Mouse (Mus musculus): ENCODE measurements around the gene Tnni2. TPM values are rescaled to one million over a fixed set of nuclear protein-coding genes. Genes with fewer than 3 reads are reported as not detected.

The Tnni2 gene
- polyA plus RNA-seq, 1 experiment from 2014 or later: 20.6 TPM

- peaks cover 36% of the 10 kb centered on the region for H3K79me2 ChIP-seq (ENCODE audit: inconsistent target)
- H3K36me3 ChIP-seq (ENCODE audit: inconsistent target): no peaks in the 10 kb centered on the region
- peak overlapping the region; percentile 93 for H3K27ac ChIP-seq
- no peak overlapping the region for H3K4me3 ChIP-seq (ENCODE audit: inconsistent target)
- 96% methylated on average over 2 of the region's 2 CpGs for WGBS (ENCODE audit: missing documents)
Measured at GRCm38 (mm10) chr7:142459299-142459691, 17.7 kb downstream of the Tnni2 start.

GRCm38 (mm10) chr7:142460636-142461077 lies 19.0 kb downstream of the Tnni2 start, which contains the start of gene Lsp1:
Gene Lsp1 (plus strand): TSS chr7:142460809.
- WGBS (ENCODE audit: missing documents): 10% methylated on average over 7 of the region's 7 CpGs
- Histone ChIP-seq H3K36me3 (ENCODE audit: inconsistent target) (no peaks in the 10 kb centered on the region), H3K79me2 (ENCODE audit: inconsistent target) (peaks cover 50% of the 10 kb centered on the region), H3K4me3 (ENCODE audit: inconsistent target) (peak within 1 kb of the TSS; percentile 48), H3K27ac (peak within 1 kb of the TSS; percentile 93)

- peaks cover 57% of the 10 kb centered on the region for H3K79me2 ChIP-seq (ENCODE audit: inconsistent target)
- 21% methylated on average over 2 of the region's 2 CpGs for WGBS (ENCODE audit: missing documents)
- H3K4me3 ChIP-seq (ENCODE audit: inconsistent target): peak overlapping the region; percentile 48
- no peaks in the 10 kb centered on the region for H3K36me3 ChIP-seq (ENCODE audit: inconsistent target)
- H3K27ac ChIP-seq: peak overlapping the region; percentile 93
Measured at GRCm38 (mm10) chr7:142461446-142461845, 19.8 kb downstream of the Tnni2 start.

- peak overlapping the region; percentile 48 for H3K4me3 ChIP-seq (ENCODE audit: inconsistent target)
- peaks cover 65% of the 10 kb centered on the region for H3K79me2 ChIP-seq (ENCODE audit: inconsistent target)
- 26% methylated on average over 6 of the region's 6 CpGs for WGBS (ENCODE audit: missing documents)
- peak overlapping the region; percentile 93 for H3K27ac ChIP-seq
- H3K36me3 ChIP-seq (ENCODE audit: inconsistent target): no peaks in the 10 kb centered on the region
Measured at GRCm38 (mm10) chr7:142462190-142462589, 20.6 kb downstream of the Tnni2 start.

- H3K4me3 ChIP-seq (ENCODE audit: inconsistent target): peak overlapping the region; percentile 48
- H3K36me3 ChIP-seq (ENCODE audit: inconsistent target): no peaks in the 10 kb centered on the region
- peaks cover 69% of the 10 kb centered on the region for H3K79me2 ChIP-seq (ENCODE audit: inconsistent target)
- whole genome bisulfite sequencing (ENCODE audit: missing documents): 19% methylated on average over 4 of the region's 4 CpGs
- H3K27ac ChIP-seq: peak overlapping the region; percentile 93
Measured at GRCm38 (mm10) chr7:142462594-142463078, 21.0 kb downstream of the Tnni2 start.

- no peak overlapping the region for H3K4me3 ChIP-seq (ENCODE audit: inconsistent target)
- H3K27ac ChIP-seq: peak overlapping the region; percentile 27
- WGBS (ENCODE audit: missing documents): 84% methylated on average over 7 of the region's 7 CpGs
- H3K36me3 ChIP-seq (ENCODE audit: inconsistent target): no peaks in the 10 kb centered on the region
- peaks cover 99% of the 10 kb centered on the region for H3K79me2 ChIP-seq (ENCODE audit: inconsistent target)
Measured at GRCm38 (mm10) chr7:142470171-142470691, 28.6 kb downstream of the Tnni2 start.

GRCm38 (mm10) chr7:142470808-142471413 lies 29.3 kb downstream of the Tnni2 start:
- H3K4me3 ChIP-seq (ENCODE audit: inconsistent target): no peak overlapping the region
- no peaks in the 10 kb centered on the region for H3K36me3 ChIP-seq (ENCODE audit: inconsistent target)
- peaks cover 99% of the 10 kb centered on the region for H3K79me2 ChIP-seq (ENCODE audit: inconsistent target)
- WGBS (ENCODE audit: missing documents): 52% methylated on average over 4 of the region's 4 CpGs
- peak overlapping the region; percentile 27 for H3K27ac ChIP-seq

- no peaks in the 10 kb centered on the region for H3K36me3 ChIP-seq (ENCODE audit: inconsistent target)
- peaks cover 99% of the 10 kb centered on the region for H3K79me2 ChIP-seq (ENCODE audit: inconsistent target)
- H3K27ac ChIP-seq: no peak overlapping the region
- H3K4me3 ChIP-seq (ENCODE audit: inconsistent target): no peak overlapping the region
- WGBS (ENCODE audit: missing documents): 84% methylated on average over 5 of the region's 6 CpGs
Measured at GRCm38 (mm10) chr7:142471414-142471861, 29.8 kb downstream of the Tnni2 start.

GRCm38 (mm10) chr7:142471884-142472570 lies 30.4 kb downstream of the Tnni2 start:
- Histone ChIP-seq H3K79me2 (ENCODE audit: inconsistent target) (peaks cover 99% of the 10 kb centered on the region), H3K27ac (no peak overlapping the region), H3K36me3 (ENCODE audit: inconsistent target) (no peaks in the 10 kb centered on the region), H3K4me3 (ENCODE audit: inconsistent target) (no peak overlapping the region)
- 69% methylated on average over 15 of the region's 15 CpGs for WGBS (ENCODE audit: missing documents)

- H3K36me3 ChIP-seq (ENCODE audit: inconsistent target): no peaks in the 10 kb centered on the region
- no peak overlapping the region for H3K27ac ChIP-seq
- no peak overlapping the region for H3K4me3 ChIP-seq (ENCODE audit: inconsistent target)
- H3K79me2 ChIP-seq (ENCODE audit: inconsistent target): peaks cover 99% of the 10 kb centered on the region
- WGBS (ENCODE audit: missing documents): 98% methylated on average over 4 of the region's 4 CpGs
Measured at GRCm38 (mm10) chr7:142472936-142473335, 31.3 kb downstream of the Tnni2 start.

- Histone ChIP-seq H3K79me2 (ENCODE audit: inconsistent target) (peaks cover 99% of the 10 kb centered on the region), H3K27ac (no peak overlapping the region), H3K4me3 (ENCODE audit: inconsistent target) (no peak overlapping the region), H3K36me3 (ENCODE audit: inconsistent target) (no peaks in the 10 kb centered on the region)
- 96% methylated on average over 2 of the region's 2 CpGs for WGBS (ENCODE audit: missing documents)
Measured at GRCm38 (mm10) chr7:142473476-142473875, 31.9 kb downstream of the Tnni2 start.

GRCm38 (mm10) chr7:142474799-142475198 lies 33.2 kb downstream of the Tnni2 start:
- Histone ChIP-seq H3K27ac (no peak overlapping the region), H3K36me3 (ENCODE audit: inconsistent target) (no peaks in the 10 kb centered on the region)
- 99% methylated on average over 8 of the region's 14 CpGs for WGBS (ENCODE audit: missing documents)

GRCm38 (mm10) chr7:142475641-142476040 lies 34.0 kb downstream of the Tnni2 start:
- 90% methylated on average over 7 of the region's 7 CpGs for WGBS (ENCODE audit: missing documents)
- H3K27ac ChIP-seq: no peak overlapping the region
- no peaks in the 10 kb centered on the region for H3K36me3 ChIP-seq (ENCODE audit: inconsistent target)
- H3K4me3 ChIP-seq (ENCODE audit: inconsistent target): no peak overlapping the region
- peaks cover 99% of the 10 kb centered on the region for H3K79me2 ChIP-seq (ENCODE audit: inconsistent target)

More at GRCm38 (mm10) chr7:142474799-142475198, 33.2 kb downstream of the Tnni2 start:
- H3K79me2 ChIP-seq (ENCODE audit: inconsistent target): peaks cover 99% of the 10 kb centered on the region
- H3K4me3 ChIP-seq (ENCODE audit: inconsistent target): no peak overlapping the region

- Histone ChIP-seq H3K36me3 (ENCODE audit: inconsistent target) (no peaks in the 10 kb centered on the region), H3K27ac (no peak overlapping the region), H3K79me2 (ENCODE audit: inconsistent target) (peaks cover 99% of the 10 kb centered on the region), H3K4me3 (ENCODE audit: inconsistent target) (no peak overlapping the region)
- 94% methylated on average over 5 of the region's 5 CpGs for WGBS (ENCODE audit: missing documents)
Measured at GRCm38 (mm10) chr7:142476271-142476670, 34.7 kb downstream of the Tnni2 start.
